Mouse (Mus musculus): ENCODE results near the gene Abhd14b.

DNA sequence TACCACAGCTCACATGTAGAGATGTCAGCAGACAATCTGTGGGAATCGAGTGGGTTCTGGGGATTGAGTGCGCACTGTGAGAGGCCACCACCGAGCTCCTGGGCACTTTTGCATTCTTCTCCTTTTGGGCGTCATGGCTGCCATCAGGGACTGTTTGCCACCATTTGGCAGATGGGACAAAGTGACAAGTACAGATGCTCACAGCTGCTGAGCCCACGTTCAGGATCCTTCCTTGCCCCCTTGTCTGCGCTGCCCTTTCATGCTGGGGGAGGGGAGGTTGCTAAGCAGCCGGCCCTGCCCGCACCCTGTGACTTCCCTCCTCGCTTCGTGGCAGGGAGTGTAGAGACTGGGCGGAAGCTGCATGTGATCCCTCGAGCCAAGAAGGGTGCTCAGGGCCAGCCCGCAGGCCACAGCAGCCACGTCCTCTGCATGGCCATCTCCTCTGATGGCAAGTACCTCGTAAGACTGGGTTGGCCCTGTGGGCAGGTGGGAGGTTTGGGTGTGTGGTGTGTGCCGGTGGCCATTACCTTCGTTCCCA, 35.4 kb downstream of the Abhd14b start:
- TF ChIP-seq CTCF (IDR thresholded peaks at IDR 0.05; ENCODE audit: low read depth, low read length), result no peak
- no peak for TF ChIP-seq POLR2A (IDR thresholded peaks at IDR 0.05; ENCODE audit: borderline replicate concordance, low read depth, low read length)

Data from bone marrow macrophage, adult 2 months (primary cell).